Mouse (Mus musculus): Measurements from ENCODE around the gene Myf5. TPM values are rescaled to one million over a fixed set of nuclear protein-coding genes. Genes with fewer than 3 reads are reported as not detected.

Myf5 gene
- not detected in 2 replicates for polyA plus RNA-seq (2015; fragmentation: Nextera tagmentation; extraction: Ambion mirVana)

GRCm38 (mm10) chr10:107485870-107486269, at the start of gene Myf5:
TSS of gene Myf5 (minus strand) at chr10:107486134.

GRCm38 (mm10) chr10:107494568-107494967, 8.6 kb upstream of the Myf5 start, which contains the start of gene Myf6:
TSS of gene Myf6 (minus strand) at chr10:107494737.

Small RNAs within 50 kb of the gene (microRNA-seq; reads per million reads assigned to microRNA genes)
- gene Gm44403, result not detected

Other genes starting within 250 kb of the Myf5 start
- gene Lin7a, start 214.4 kb downstream of the Myf5 start, polyA plus RNA-seq (2015; fragmentation: Nextera tagmentation; extraction: Ambion mirVana), result 27.9 and 32.4 TPM in 2 replicates
- gene Myf6, start 8.6 kb upstream of the Myf5 start, polyA plus RNA-seq (2015; fragmentation: Nextera tagmentation; extraction: Ambion mirVana), result not detected in 2 replicates
- gene Ptprq, start 233.9 kb upstream of the Myf5 start, polyA plus RNA-seq (2015; fragmentation: Nextera tagmentation; extraction: Ambion mirVana), result 0.03 and 0.13 TPM in 2 replicates